Mouse (Mus musculus) telencephalon, adult 2 months (tissue): Measurements from ENCODE around the gene Crybg1.

ENCODE experiments used
- DNase-seq: peaks from one replicate; pipeline ENCODE4 v3.0.0-alpha.2; 2011; ENCODE audit warnings: low read depth, low spot score

The Crybg1 gene

DNA sequence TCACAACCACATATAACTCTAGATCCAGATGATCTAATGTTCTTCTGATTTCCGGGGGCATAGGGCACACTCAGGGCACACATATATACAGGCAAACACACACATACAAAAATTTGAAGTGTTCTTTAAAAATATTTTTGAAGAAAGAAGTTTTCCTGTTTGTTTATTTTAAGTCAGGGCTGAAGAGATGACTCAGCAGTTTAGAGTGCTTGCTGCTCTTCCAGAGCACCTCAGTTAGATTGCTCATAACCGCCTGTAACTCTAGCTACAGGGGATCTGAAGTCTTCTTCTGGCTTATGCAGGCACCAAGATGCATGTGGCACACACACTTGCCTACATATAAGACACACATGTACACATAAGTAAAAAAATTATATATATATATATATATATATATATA, 56.9 kb downstream of the Crybg1 start:
- no peak for DNase-seq

DNA sequence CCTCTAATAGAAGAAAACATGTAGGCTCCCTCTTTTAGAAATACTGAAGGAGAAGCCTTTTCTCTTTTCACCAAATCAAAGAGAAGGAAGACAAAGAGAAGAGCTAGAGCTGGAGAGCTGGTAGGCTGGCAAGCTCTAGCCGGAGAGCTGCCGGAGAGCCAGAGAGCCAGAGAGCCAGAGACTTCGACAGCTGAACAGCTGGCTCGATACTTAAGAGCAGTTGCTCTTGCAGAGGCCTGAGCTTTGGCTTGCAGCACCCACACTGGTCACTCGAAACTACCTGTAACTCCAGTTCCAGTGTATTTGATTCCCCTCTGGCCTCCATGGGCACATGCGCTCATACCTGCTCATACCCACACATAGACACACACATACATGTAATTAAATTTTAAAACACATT, 68.3 kb downstream of the Crybg1 start:
- no peak for DNase-seq

- DNase-seq = peak; percentile 48
These were observed 69.7 kb downstream of the Crybg1 start for GRCm38 (mm10) chr10:44078799-44079521.

DNA sequence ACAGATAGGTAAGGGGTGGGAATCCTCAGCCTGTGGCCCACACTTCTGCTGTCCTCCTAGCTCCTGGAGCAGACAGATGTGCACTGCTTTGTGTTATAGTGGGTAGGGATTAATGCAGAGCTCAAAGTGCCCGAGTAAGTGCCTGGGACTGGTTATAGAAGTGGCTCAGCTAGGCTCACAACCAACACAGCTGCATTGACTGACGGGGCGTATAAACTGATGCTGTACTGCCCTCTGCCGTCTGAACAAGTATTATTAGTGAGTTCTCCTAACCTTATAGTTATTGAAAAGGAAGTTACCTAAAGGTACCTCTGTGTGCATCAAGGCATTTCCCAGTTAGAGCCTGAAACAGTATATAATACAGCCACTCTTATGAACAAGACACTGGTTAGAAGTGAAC, 77.6 kb downstream of the Crybg1 start:
- DNase-seq = no peak

DNA sequence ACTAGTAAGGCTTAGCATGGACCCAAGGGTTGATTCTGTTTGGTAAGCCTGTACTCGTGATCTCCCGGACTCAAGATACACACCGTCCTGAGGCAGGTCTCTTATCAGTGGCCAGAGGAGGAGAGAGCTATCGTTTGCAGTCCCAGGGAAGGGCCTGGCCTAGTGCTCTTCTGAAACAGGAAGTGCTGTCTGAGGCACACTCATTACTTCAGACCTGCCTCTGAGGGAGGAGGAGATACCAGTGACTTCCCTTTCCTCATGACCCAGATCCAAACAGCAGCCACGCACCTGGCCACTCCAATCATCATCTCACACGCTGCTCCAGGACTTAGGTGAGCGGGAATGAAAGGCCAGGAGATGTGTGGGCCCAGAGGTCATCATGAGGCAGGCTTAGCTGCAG, 79.5 kb downstream of the Crybg1 start:
- no peak for DNase-seq

GRCm38 (mm10) chr10:44065848-44066360, 82.7 kb downstream of the Crybg1 start:
- DNase-seq = no peak

DNA sequence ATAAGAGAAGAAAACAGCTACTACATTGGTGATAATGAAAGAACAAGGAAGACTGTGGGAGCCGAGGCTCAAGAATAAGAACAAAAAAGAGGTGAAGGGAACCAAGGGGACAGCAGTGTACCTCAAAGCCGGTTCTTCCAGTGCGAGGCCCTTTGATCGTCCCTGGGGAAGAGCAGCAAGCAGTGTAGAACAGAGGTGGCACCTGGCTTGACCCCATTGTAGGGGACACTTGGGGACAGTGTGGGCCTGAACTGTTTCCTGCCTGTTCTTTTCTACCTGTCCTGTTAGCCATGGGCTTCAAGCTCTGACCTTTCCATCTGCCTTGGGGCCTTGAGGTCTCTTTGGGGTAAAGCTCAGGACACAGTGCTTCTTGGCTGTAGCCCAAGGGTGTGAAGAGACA, 85.7 kb downstream of the Crybg1 start:
- DNase-seq = no peak

DNA sequence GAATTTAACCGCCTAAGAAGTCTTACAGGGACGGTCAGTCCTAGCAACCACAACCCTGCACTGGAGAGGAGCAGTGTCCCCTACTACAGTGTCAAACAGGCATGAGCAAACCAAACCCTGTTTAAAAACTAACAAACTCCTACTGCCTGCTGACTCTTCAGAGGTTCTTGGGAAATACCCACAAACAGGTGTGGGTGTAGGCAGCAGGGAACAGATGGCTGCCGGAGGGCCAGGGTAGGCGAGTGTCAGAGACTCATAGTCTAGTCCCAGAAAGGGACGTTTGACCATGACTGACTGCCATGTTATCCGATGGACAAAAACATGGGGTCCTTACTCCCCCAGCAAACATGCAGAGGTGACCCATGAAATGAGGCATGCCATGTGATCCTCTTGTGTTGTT, 97.7 kb downstream of the Crybg1 start:
- peak; percentile 6 for DNase-seq

- DNase-seq = no peak
These were observed 103.9 kb downstream of the Crybg1 start for GRCm38 (mm10) chr10:44044727-44045126.

GRCm38 (mm10) chr10:44043630-44044029, 105.0 kb downstream of the Crybg1 start:
- DNase-seq = no peak

DNA sequence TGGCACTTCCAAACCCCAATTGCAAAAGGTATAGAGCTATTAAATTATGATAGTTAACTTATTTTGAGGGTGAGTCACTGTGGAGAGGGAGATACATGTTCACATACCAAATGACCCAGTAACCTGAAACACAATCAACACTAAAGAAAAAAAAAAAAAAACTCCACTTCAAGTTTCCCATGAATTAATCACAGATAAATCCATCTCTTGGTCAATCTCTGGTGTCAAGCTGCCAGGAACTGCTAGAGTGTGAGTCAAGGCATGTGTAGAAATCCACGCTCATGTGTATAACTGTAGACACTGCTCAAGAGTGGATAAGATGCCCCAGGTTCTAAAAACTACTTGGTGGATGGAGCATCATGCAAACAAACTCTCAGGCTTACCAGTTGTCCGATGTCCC, 109.5 kb downstream of the Crybg1 start:
- DNase-seq = no peak

DNA sequence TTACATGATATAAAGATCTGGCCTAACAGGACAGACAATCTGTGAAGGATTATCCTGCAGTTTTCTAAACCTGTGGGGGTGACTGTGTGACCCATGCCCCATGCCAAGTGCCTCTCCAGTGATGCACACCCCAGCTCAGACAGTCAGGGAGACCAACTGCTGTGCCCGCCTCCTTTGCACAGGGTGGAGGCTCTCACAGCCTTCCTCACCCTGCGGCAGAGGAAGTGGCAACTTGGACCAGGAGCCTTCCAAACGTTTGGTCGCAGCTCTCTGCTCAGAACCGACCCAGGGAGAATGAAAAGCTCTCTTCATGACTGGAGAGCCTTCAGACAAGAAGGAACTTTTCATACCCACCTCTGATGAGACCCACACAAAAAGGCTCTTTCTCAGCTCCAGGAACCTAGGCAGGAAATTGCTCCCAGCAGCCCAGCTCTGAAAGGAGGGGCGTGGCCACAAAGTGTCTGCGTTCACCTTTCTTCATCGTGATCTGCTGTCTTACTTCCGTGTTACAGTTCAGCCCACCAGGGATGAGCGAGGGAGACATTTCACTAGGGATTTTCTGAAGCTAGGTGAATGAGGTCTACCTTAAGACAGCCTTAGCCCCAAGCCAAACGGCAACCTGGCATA, 110.6 kb downstream of the Crybg1 start:
- no peak for DNase-seq

GRCm38 (mm10) chr10:44029566-44029965, 119.1 kb downstream of the Crybg1 start:
- DNase-seq = no peak

DNA sequence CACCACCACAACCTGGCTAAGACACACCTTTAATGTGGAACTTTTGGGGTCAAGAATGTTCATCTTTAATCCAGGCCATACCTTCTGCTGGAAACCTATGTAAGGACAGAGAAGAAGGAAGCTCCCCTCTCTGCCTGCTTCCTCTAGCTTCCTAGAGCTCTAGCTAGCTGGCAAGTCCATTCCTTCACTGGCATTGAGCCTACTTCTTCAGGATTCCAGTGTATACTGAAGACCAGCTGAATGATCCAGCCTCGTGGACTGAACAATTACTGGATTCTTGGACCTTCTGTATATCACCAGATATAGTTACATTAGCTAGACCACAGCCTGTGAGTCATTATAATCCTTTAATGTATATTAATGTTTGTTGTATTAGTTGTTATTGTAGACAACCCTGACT, 121.4 kb downstream of the Crybg1 start:
- DNase-seq = no peak

GRCm38 (mm10) chr10:44026105-44026504, 122.5 kb downstream of the Crybg1 start:
- no peak for DNase-seq

- no peak for DNase-seq
These were observed 123.9 kb downstream of the Crybg1 start for GRCm38 (mm10) chr10:44024705-44025104.

GRCm38 (mm10) chr10:44020141-44020540, 128.5 kb downstream of the Crybg1 start:
- no peak for DNase-seq

GRCm38 (mm10) chr10:44018562-44018961, 130.1 kb downstream of the Crybg1 start:
- DNase-seq = no peak

GRCm38 (mm10) chr10:44015631-44016030, 133.0 kb downstream of the Crybg1 start:
- no peak for DNase-seq

- DNase-seq = no peak
These were observed 134.8 kb downstream of the Crybg1 start for GRCm38 (mm10) chr10:44013885-44014284.

- no peak for DNase-seq
These were observed 137.2 kb downstream of the Crybg1 start for GRCm38 (mm10) chr10:44011408-44011807.

DNA sequence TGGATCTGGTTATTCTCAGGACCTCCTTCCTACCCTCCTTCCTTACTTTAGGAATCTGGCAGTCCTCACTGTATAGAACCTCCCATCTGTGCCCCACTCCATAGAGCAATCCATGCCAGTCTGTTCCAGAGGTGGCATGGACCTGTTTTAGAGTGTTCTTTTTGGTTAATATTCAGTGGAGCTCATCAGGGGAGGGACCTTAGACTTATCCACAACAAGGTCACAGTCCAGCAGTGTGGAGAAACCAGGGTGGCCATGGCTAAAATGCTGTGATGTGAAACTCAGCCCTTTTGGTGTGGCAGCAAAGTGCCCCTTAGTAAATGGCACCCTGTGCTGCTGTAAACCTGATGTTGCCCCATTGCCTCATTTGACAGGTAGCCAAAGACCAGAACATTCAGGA, 139.8 kb downstream of the Crybg1 start:
- no peak for DNase-seq

GRCm38 (mm10) chr10:44006815-44007214, 141.8 kb downstream of the Crybg1 start:
- DNase-seq = no peak
